Mouse (Mus musculus) embryonic fibroblast, embryonic 13.5 days (primary cell): Measurements from ENCODE around the gene Pin4.

Experiments used
- CTCF ChIP-seq: IDR thresholded peaks from 2 replicates; pipeline ENCODE4 v1.5.1; 2011; ENCODE audit warnings: mild to moderate bottlenecking, control low read depth, low read length, moderate library complexity, borderline replicate concordance; ENCODE audit not compliant: insufficient read depth
- POLR2A ChIP-seq: IDR thresholded peaks from 2 replicates; pipeline ENCODE4 v1.6.1; 2011; ENCODE audit warnings: low read depth, mild to moderate bottlenecking, control low read depth, low read length, moderate library complexity

DNA sequence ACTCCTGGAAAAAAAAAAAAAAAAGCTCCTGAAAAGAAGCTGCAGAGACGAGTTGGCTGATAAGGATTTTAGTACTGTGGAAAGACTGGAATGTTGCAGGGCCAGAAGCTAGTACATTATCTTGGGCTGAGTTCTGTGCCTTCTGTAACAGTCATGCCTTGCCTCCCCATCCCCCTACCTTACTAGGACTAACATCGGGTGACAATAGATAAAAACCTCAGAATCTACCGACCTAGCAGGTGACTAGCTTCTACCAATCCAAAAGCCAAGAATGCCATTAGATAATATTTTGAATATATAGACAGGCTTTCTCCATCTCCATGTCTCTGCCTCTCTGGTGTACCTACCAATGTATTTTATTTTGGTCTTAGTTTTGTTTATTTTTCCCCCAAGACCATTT is 51.7 kb downstream of the Pin4 start:
- TF ChIP-seq POLR2A (no peak), CTCF (no peak)
